Mouse (Mus musculus): ENCODE measurements at regions not wholly inside any gene's neighbourhood (a gene's known extent, or its start where the extent isn't known, plus 50 kb on each side); places are given as distances from the start of the nearest gene placed in this dataset.

DNA sequence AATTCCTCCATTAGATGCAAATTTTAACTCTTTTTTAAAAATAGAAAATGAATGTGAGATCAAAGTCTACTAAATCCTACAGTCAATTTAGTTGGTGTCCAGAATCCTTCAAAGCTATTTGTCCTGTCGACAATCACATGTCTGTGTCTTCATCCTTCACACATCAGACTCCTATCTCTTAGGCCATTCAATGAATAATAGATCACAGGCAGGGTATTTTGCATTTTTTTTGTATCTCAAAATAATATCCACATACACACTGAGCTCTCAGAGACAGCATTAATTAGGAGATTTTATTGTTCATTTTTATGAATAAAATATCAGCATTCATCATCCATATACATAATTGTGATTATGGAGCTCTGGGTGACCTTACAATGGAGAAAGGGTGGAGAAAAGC lies 427.2 kb downstream of the Hao1 start:
- no peak for ATAC-seq (replicated peaks; ENCODE audit: low read depth, poor library complexity, severe bottlenecking)

DNA sequence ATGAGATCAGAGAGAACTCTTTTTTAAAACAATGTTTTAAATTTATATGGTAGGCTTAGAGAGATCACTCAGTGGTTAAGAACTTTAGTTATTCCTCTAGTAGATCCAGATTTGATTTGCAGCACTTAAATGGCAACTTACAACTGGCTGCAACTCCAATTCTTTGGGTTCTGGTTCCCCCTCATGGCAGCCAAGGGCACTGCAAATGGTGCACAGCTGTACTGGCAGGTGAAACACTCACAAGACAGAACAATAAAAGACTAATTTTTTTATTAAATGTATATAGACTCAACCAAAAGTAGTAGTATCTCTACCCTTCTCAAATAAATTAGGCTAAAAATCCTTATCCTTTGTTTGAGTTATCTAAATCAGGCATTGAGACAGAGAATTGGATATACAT lies 446.9 kb downstream of the Hao1 start:
- no peak for ATAC-seq (replicated peaks; ENCODE audit: low read depth, poor library complexity, severe bottlenecking)

DNA sequence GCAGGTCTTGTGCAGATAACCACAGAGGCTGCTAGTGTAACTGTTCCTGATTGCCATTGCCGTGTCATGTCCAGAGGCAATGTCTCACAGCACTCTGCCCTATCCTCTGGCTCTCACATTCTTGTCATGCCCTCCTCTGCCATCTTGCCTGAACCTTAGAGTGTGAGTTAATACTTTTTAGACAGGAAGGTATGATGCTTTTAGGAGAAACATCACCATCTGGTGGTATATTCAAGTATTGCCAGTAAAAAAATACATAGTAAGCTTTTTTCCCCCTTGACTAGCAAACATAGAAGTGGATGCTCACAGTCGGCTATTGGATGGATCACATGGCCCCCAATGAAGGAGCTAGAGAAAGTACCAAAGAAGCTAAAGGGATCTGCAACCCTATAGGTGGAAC lies 465.8 kb downstream of the Hao1 start:
- ATAC-seq (replicated peaks; ENCODE audit: low read depth, poor library complexity, severe bottlenecking) = peak; percentile 78

DNA sequence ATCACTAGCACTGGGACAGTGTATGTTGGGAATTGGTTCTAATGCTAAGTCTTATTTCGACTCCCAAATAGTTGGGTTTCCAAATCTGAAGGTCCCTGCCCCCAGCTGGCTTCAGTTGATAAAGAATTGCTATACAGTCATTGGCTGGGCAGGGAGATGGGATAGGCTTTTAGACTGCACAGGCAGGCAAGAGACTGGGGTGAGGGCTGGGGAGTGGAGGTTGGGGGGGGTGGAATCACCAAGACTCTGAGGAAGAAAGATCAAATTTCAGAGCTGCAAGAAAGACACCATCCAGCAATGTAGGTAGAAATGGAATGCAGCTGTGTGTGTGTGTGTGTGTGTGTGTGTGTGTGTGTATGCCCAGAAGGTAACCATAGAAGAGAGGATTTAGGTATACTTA lies 474.0 kb downstream of the Hao1 start:
- no peak for ATAC-seq (replicated peaks; ENCODE audit: low read depth, poor library complexity, severe bottlenecking)

DNA sequence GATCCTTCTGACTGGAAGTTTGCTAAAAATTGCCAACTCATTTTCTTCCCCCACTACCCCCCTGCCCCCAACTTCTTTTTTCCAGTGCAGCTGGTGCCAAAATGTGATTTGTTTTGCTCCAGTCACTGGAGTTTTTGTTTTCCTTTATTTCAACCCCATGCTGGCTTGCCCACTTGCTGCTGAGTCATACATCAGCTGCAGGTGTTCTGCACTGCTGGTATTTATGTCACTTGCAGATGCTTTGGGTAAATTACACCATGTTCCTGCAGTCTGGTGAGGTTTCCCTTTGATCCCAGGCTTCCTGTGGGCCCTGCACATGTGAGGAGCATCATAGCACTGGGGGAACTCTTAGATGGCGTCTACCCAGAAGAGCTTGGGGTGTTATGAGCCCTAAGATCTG lies 476.2 kb downstream of the Hao1 start:
- ATAC-seq (replicated peaks; ENCODE audit: low read depth, poor library complexity, severe bottlenecking) = 0 out of 2 replicates have a peak, but pooled peaks have one; percentile 42

DNA sequence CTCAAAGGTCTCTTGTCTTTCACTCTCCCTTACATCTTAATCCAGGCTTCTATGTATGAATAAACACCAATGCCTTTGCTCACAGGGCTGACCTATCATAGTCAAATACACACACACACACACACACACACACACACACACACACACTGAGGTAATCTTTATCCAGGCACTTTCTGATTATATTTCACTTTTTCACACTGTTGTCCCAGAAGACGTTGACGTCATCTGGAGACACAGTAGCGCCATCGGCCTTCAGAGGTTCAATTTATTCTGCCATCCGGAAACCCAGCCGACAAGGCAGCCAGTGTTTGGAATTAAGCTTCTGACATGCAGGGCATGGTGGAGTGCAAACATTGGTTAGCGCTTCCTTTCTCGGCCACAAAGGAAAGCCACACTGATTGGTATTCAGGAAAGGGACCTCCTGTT lies 486.2 kb downstream of the Hao1 start:
- ATAC-seq (replicated peaks; ENCODE audit: low read depth, poor library complexity, severe bottlenecking) = peak; percentile 98

DNA sequence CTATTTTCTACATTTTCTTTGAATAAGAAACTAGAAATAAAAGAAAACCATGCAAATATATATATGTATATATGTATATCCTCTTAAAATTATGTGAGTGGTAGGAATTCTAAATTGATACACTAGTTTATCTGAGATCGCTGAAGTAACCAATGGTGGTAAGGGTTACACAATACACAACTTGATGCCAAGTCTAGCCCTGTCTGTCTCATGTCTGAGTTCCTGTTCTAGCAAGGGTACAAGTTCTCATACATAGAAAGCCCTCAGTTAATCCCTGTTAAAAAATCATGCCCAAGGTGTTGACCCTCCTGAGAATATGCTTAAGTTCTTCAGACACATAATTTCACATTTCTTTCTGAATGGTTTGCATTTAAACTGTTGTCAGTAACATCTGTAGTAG lies 486.8 kb downstream of the Hao1 start:
- peak; percentile 39; the same call in 1 of the 2 replicates for ATAC-seq (replicated peaks; ENCODE audit: low read depth, poor library complexity, severe bottlenecking)

DNA sequence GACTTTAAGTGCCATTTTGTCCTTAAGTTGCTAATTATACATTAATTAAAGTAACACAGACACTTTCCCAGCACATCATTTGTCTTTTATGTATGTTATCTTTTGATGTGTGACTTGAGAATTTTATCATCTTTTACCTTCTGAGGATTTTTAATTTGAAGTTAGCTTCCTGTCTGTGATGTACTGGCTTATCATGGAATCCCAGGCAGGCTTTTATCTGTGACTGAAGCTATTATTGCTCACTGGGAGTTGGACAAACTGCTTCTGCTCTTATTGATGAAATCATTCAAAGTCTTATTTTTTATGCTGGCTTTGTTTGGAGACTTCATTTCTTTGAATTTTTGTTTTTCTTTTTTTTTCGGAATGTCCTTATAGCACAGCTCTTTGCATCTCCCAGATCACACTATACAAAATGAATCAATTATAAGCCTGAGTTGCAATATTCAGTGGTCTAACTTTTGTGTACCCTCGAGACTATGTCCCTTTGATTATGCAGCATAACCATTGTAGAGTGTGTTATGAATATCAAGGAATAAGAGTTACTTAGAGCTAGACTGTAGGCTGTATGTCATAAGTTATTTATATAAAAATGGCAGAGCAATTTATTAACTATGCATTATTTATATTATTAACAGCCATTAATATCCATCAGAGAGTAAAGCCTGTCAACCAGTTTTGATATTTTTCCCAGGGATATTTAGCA lies 494.1 kb downstream of the Hao1 start:
- peak; percentile 71 for ATAC-seq (replicated peaks; ENCODE audit: low read depth, poor library complexity, severe bottlenecking)

DNA sequence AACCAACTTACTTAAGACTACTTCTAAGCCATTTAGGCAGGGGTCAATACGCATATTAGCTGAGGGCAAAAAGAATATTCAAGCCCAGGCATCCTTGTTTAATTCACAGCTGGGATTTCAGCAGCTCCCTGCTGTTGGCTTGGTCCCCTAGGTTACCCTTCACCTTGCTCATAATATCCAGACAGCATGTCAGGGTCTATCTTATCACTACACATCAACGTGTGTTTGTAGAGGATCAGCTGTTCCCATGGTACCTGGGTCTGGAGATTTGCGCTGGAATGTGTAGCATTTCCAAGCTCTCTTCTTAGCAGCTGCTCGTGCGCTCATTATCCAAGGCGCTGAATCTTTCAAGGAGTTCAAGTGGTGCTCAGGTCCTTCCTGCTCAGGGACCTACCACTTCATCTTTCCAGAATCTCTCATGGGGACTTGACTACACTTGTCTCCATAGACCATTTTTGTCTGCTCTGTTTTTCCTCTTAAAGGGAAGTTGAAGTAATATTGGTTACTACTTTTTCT lies 484.5 kb downstream of the Bmp2 start:
- ATAC-seq (replicated peaks; ENCODE audit: low read depth, poor library complexity, severe bottlenecking) = no peak

DNA sequence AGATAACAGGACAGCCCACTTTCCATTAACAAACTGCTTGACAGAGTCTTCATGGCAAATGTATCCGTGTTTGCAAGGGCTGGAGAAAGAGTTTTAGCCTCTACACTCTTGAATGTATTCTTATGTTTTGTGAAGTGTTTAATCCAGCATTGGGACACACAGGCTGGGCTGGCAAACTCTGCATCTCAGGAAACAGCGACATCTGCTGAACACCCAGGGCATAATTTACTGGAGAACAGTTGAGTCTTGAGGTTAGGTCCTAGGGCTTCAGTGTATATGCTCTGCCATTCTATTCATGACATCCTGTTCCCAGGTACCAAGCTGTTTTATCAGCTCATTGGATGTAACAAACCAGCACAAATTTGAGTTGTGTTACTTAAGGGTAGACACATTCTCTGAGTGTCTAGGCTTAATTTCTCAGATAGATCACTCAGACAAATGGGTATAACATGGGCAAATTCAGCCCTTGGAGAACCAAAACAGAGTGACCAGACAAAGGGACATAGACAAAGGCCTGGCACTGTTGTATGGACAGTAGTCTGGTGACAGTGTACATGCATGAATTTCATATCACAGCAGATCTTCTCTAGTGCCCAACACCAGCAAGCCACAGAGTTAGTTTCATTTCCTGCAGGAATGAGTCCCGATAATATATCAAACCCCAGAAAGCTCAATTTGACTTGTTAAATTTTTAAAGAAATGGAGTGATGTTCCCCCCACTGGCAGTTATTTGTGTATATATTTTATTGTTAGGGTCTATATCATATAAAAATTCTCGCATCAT lies 477.9 kb downstream of the Bmp2 start:
- peak; percentile 86 for ATAC-seq (replicated peaks; ENCODE audit: low read depth, poor library complexity, severe bottlenecking)

DNA sequence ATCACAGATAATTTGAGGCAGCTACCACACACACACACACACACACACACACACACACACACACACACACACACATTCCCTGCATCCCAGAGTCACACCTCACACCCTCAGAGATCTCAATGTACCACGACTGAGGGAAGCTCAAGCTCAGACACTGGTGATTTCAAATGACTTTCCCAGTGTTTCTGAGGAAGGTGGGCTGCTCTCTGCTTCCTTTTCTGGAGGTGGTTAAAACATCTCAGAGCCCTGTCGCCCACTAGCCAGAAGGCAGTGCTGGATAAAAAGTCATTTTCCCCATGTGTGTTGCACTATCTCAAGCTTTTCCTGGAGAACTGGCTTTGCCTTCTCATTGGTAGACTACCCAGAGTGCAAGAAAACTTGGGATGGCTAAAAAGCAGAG lies 477.2 kb downstream of the Bmp2 start:
- no peak for ATAC-seq (replicated peaks; ENCODE audit: low read depth, poor library complexity, severe bottlenecking)

DNA sequence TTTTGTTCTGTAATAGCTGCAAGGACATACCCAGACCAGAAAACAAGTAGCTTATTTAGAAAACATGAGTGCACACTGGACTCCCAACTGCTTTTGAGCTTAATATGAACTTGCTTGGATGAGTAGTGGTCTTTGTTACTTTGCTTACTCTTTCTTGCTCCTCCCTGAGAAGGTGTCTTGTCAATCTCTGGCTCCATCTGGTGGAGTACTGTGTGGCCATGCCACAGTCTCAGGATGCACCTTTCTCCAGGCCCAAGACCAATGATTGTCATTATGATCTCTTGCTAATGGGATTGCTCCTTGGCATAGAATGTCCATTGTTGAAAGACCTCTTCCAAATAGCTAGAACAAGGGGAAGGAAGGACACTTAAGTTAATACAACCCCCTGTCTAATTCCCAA lies 465.1 kb downstream of the Bmp2 start:
- 0 out of 2 replicates have a peak, but pooled peaks have one; percentile 54 for ATAC-seq (replicated peaks; ENCODE audit: low read depth, poor library complexity, severe bottlenecking)

DNA sequence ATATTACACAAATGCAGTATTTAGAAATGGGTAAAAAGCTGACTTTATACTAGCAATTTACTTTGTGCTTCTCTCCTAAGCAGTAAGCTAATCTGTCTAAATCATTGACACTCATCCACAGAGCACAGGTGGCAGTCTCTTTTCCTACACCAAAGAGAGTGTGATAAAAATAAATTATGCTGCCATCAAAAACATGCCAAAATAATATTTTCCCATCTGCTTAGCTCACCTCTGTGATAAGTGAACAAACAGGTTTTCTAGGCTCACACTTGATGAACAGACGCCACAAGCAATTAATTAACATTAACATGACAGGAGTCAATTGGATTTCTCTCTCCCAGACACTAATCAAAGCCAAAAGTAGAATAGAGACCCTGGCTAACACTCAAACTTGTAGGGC lies 451.2 kb downstream of the Bmp2 start:
- ATAC-seq (replicated peaks; ENCODE audit: low read depth, poor library complexity, severe bottlenecking) = no peak

DNA sequence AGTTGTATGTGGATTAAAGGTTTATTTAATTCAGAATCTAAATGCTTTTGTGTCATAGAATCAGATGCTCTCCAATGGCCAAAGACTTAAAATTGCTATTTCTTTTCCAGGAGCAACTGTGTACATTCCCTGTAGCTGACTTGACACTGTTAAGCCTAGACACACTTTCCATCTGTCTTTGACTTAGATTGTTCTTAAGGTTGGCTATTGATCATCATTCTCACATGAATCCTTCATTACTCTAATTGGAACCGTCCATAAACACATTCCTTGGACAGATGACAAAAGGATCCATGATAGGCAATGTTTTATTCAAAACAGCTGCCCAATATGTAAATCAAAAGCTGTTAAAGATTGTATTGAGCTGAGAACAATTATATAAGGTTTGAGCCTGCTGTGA lies 442.8 kb downstream of the Bmp2 start:
- ATAC-seq (replicated peaks; ENCODE audit: low read depth, poor library complexity, severe bottlenecking) = no peak

DNA sequence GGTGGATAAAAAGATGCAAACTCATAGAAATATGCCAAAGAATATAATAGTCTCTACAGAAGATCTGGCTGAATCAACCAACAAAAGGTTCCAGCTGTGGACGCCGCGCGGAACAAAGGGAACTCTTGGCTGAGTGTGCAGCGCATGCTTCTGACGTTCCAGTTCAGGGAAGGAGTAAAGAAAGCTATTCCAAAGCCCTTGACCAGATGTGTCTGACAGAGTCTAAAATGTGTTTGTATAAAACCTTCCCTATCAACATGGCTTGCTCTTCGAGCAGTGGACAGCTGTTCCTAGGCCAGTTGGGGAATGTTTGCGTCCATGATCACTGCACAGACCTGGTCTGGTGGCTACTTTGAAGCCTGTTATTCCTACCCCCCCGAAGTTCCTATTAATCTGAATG lies 442.4 kb downstream of the Bmp2 start:
- ATAC-seq (replicated peaks; ENCODE audit: low read depth, poor library complexity, severe bottlenecking) = no peak

DNA sequence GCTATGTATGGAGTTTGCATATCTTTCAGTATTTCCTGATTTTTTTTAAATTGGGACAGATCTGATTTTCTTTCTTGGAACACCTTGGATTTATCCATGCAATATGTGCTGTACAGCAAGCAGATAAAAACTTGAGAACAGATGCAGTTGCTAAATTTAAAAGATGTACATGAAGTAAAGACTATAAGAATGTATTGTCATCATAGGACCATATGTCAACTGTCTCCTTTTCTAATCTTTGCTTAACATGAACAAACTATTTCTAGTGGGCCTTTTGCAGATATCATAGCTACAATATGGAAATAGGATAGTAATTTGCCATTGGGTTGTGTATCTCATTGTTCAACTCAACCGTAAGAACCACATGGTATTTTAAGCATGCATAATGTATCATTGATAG lies 435.7 kb downstream of the Bmp2 start:
- no peak for ATAC-seq (replicated peaks; ENCODE audit: low read depth, poor library complexity, severe bottlenecking)

All from common myeloid progenitor, adult 5-6 weeks (primary cell).